Mouse (Mus musculus): ENCODE data around the gene Sec14l3.

DNA sequence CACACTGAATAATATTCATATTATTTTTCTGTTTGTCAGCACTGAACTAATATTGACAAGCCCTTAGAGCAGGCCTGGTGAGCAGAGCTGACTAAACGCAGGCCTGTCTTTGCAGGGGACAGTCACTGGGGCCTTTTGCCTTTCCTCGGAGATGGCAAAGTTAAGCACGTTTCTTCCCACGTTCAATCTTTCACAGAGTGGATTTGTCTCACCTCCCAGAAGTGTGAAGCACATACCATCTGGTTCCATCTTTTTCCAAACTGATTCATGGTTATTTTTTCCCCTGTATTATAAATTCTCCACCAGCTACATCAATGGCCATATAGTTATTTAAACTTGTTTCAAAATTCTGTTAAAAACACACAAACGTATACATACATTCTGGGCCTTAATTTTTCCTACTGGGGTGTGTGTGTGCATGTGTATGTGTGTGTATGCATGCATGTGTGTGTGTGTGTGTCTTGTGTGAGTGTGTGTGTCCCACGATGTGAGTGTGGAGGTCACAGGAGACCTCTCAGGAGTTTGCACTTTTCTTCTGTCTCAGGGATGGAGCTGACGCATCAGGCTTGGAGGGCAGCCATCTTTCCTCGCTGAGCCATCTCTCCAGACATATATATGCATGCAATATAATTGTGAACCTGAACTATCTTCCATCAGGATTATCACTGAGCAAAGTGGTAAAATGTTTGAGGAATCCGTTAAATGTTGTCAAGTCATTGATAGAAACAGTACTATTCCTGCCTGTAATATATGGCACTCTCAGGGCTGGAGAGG, 36.9 kb upstream of the Sec14l3 start:
- TF ChIP-seq POLR2A (IDR thresholded peaks at IDR 0.05; ENCODE audit: low read depth, low read length), result no peak
- TF ChIP-seq CTCF (IDR thresholded peaks at IDR 0.05; ENCODE audit: extremely low read depth, insufficient read length, insufficient replicate concordance, low read depth, low read length), result no peak

All from small intestine, adult 2 months (tissue).